Mouse (Mus musculus): ENCODE measurements around the gene Atg16l2.

Atg16l2 gene

DNA sequence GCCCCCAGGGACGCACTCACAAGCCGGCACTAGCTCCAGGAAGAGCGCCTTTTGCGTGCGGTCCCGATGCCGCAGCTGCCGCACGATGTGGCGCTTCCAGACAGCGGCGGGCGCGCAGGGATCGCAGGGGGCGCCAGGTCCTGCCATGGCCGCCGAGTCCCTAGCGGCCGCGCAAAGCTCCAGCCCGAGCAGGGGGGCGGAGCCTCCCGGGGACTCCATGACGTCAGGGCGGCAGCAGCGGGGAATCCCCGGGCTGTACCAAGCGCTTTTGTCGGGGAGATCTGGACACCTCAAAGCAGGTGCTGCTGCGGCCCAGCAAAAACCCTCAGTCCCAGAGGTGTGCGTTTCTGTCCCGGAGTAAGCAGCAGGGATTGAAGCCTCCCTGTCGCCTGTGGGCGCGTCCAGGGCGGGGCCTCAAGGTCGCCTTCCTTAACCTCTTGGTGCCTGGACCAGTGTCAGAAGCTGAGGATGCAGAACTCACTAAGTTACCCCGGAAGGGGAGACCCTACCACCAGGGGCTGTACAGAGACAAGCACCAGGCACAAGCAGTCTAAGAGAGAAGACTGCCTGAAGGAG is at the start of gene Atg16l2:
Atg16l2 (minus strand) TSS at position 371 of the 576 bp plus-strand sequence.
- DNase-seq (ENCODE audit: low spot score), result peak; percentile 85

DNA sequence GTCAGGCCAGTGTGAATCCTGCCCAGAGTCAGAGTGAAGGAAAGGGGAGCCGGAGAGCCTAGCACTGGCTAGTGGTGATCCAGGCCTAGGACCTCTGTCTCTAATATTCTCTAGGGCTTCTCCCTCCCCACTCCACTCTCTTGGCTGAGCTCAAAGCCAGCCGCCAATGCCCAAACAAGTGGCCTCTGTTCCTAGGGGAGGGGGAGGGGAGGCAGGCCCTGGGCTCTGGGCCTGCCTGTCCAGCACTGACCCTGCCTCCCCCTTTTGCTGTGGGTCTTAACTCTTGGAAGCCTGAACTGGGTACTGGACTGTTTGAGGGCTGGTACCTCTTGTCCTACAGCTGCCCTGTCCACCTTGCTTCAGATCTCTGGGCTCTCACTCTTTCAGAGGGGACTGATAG is 47.8 kb upstream of the Atg16l2 start:
- no peak for DNase-seq (ENCODE audit: low spot score)

DNA sequence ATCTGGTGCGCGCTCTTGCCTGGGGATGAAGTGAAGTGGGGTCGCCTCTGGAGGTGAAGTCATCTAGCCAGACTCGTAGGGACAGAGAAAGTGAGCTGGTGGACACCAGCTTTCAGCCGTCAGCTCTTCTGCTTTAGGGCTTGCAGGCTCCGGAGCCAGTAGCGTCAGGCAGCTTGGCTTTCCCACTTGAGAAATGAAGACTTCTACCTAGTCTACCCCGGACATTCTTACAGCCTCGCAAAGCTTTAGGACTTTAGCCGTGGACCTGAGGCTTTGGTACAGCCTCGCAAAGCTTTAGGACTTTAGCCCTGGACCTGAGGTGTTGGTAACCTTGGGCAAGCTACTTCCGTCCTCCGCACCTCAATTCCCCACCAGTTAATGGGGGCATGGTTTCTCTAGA is 46.3 kb upstream of the Atg16l2 start:
- no peak for DNase-seq (ENCODE audit: low spot score)

DNA sequence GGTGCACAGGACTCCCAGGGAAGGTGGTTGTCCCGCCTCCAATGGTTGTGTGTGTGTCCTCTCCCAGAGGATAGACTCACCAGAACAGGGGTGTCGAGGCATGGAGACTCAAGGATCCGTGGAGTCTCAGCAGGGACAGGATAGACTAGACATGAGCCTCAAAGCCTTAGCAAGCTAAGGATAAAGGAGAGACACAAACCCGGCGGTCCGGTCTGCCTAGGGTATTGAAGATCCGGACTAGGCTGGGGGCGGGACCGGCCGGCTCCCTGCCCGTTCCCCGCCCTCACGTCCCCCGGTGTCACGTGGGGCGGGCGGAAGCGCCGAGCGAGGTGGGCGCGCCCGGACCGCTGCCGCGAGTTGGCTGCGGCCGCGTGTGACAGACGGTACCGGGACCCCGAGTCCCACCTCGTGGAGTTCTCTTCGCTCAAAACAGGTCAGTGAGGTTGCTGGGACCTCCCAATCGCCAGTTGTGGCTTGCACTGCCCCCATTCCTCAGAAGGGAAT is 45.8 kb upstream of the Atg16l2 start, which contains the start of gene Arap1:
Arap1 (plus strand) TSS at position 301 of the 504 bp plus-strand sequence.
- peak; percentile 28 for DNase-seq (ENCODE audit: low spot score)

DNA sequence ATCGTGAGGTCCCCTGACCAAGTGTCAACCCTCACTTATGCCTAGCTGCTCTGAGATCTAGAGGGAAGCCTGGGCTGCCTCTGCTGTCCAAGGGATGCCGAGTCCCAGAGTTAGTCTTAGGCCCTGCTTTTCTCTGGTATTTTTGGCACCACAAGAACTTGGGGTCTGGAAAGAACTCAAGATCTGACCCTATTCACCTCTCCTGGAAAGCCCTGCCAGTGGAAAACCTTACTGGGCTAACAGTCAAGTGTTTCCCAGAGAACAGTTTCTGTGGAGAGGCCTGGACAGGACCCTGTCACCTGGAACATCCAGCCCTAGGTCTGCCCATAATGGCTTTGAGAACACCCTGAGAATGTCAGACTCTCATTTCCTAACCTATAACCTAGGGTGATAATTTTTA is 44.9 kb upstream of the Atg16l2 start:
- DNase-seq (ENCODE audit: low spot score), result no peak

DNA sequence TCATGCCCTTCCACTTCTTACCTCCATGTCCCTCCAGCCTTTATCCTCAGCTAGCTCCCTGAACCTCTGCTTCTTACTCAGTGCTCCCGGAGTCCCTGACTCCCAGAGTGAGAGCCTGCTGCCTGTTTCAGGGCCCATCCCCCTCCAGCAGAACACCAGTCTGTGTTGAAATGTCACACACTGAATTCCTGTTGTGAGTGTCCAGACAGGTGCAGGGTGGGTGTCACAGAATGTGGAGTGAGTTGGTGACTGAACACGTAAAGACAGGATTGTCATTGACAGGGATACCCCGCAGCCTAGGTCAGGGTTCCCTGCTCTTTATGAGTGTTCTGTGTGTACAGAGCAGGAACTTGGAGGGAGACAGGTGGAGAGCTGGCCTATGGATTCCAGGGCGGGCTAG is 42.8 kb upstream of the Atg16l2 start:
- no peak for DNase-seq (ENCODE audit: low spot score)

DNA sequence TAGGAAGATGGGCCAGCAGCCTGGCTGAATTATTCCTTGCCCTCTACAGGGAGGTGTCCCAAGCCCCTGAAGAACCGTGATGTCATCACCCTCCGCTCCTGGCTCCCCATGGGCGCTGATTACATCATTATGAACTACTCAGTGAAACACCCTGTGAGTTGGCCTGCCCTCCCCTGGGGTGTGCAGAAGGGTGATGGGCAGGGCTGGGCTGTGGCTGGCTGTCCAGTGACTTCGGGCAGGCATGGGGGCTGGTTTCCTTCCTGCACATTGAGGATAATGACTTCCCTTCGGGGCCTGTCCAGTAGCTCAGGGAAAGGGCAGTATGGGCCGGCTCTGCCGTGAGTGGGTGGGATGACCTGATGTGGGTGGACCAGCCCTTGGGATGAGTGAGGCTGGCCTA is 41.1 kb upstream of the Atg16l2 start:
- no peak for DNase-seq (ENCODE audit: low spot score)

DNA sequence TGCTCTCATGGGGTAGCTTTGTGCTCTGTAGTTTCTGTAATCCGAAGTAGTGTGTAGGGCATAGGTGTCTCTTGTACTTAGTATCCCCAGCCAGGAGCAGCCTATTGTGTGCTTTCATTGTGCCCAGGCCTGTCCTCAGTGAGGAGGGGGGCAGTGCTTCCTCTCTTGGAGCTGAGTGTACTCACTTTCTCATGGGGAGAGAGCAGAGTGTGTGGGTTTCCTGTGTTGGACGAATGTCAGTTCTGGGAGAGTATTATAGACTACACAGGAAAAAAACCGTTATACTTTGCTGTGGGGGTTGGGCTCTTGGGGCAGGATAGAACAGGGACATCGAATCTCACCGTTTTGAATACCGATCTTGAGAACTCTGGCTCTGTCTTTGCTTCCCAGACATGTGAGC is 39.4 kb upstream of the Atg16l2 start:
- no peak for DNase-seq (ENCODE audit: low spot score)

DNA sequence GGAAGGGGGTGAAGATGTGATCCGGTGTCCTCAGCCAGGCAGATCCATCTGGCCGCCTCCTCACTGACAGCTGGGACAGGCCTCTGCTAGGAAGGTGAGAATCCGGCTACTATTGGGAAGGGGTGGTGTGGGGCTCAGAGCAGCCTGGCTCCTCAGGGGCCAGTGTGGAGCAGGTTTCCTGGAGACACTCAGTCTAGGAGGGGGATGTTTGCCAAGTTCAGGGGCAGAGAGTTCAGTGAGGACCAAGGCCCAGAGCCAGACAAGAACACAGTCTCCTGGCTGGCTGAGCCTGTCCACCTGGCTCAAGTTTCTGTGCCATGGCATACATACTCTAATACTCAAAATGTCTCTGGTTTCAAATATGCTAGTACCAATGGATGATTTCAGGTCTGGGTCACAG is 35.4 kb upstream of the Atg16l2 start:
- no peak for DNase-seq (ENCODE audit: low spot score)

DNA sequence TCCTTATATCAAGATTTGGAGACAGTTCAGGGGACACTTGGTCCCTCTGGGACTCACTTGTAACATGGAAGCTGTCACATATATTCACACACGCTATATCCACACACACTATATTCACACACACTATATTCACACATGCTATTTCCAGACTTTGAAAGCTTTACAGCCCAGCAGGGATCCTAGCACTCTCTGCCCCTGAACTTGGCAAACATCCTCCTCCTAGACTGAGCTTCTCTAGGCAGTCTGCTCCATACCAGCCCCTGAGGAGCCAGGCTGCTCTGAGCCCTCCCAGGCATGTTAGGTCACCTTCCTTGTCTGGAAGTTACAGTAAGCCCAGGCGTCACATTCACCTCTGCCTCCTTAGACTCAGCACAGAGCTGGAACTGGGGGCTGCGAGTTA is 34.6 kb upstream of the Atg16l2 start:
- DNase-seq (ENCODE audit: low spot score), result no peak

DNA sequence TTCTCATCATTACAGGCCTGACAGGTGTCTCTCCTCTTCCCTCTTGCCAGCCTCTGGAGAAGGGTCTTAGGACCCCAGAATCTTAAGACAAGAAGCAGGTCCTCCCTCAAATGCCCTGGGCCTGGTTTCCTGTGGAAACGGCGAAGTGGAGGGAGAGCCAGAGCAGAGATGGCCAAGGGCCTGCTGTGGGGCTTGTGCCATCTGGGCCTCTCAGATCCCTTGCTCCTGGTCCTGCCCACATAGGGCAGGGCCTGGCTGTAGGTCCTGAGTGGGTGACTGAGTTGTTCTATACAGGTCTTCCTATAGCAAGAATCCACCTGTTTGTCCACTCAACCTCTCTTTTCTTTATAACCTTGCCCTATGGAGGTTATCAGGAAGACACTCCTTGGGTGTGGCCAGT is 33.2 kb upstream of the Atg16l2 start:
- no peak for DNase-seq (ENCODE audit: low spot score)

DNA sequence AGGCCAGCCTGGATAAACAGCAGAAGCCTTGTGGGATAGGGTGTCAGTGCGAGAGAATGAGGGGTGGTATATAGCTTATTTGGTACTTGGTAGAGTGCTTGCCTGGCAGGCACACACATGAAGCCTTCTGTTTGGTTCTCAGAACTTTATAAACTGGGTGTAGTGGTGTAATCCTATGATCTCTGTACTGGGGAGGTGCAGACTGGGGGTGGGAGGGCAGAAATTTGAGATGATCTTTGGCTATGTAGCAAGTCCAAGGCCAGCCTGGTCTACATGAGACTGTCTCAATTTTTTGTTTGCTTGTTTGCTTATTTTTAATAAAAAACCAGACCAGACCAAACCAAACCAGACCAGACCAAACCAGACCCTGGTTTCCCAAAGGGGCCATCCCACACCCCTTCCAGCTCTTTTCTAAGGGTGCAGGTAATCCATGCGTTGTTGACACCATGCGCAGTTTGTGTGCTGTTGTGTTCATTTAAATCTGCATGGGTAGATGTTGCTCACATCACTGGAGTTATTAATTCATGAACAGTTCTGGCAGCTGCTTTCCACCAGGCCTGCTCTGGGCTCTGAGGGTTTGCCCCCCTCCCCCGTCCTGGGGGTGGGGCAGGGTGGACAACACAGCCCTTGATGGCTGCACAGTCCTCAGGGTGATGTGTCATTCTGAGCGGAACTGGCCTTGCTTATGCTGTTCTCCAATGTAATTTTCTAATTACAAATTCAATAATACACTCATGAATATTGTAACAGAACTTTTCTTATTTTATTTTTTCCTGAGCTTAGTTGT is 30.2 kb upstream of the Atg16l2 start:
- DNase-seq (ENCODE audit: low spot score), result no peak

DNA sequence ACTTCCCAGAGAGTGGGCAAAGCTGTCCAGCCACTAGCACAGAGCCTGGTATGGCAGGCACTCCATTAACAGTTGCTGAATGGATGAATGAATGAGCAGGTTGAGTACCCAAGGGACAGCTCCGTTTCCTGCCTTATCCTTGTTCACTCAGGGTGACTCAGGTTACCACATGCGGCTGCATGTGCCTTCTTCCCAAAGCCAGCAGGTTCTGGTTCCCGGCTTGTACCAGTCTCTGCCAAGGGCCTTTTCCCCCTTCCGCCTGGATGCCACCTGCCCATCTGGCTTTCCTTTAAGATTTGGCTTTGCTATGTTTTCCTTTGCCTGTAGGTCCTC is 28.8 kb upstream of the Atg16l2 start:
- no peak for DNase-seq (ENCODE audit: low spot score)

DNA sequence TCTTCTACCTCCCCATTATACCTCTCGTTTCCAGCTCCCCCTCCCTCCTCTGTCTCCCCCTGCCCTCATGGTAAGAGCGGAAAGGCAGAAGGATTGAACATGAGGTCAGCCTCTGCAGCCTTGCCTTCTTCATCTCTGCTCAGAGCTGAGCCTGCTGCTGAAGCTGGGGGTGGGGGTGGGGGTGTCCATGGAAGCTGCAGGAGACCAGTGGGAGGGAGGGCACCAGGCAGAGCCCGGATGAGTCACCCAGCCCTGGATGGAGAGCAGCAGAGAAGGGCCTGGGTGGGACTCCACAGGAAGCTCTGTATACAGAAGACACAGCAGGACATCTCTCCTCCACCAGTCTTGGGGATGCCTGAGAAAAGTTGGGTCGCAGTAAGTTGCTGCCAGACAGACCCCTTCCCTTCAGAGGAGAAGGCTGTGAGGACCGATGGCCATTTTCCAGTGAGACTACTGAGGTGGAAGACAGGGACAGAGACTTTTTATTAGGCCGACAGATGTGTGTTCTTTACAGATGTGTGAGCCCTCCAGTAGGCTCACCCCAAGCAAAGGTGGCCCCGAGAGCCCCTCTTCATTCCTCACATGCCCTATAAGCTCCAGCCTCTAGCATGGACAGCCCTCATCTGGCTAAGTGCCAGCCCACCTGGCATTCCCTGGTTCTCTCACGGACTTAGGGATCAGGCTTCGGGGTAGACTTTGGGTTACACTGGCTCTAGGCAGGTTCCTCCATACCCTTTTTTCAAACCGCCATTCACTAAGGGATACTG is 28.2 kb upstream of the Atg16l2 start:
- no peak for DNase-seq (ENCODE audit: low spot score)

DNA sequence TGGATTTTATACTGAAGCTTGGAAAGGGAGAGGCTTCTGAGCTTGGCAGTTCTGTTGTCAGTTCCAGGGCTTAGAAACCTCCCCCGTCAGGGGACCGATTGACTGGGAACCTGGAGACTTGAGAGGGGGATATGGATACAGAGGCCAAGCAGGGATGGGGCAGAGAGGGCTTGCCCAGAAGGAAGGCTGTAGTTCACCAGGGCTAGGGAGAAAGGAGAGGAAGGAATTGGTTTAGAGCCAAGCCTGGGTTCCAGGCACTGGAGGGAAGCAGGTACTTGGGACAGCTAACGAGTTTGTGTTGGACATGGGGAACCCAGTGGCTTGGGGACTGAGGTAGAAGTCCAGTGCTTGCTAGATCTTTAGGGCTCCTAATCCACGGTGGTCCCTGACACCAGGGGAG is 27.6 kb upstream of the Atg16l2 start:
- DNase-seq (ENCODE audit: low spot score), result no peak

DNA sequence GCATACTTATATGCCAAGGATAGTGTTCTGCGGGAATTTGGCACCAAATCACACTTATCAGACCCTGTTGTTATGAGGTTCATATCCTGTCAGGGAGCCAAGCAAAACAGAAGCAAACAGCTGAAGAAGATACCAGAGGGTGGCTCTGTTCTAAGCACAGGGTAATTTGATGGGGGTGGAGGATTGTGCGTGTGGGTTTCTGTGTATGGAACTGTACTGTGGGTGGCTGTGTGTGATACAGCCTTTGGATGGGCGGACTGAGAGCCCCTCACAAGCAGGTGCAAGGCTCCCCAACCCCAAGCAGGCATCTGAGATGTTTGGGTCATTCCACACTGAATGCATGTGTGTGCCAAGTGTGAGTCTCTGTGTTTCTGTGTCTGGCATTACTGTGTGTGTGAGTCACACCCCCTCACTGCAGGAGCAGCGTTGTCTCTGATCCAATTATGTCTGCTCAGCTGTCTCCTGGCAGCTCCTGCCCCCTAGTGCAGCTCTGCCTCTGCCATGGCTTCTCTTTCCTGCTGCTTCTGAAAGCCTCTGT is 26.6 kb upstream of the Atg16l2 start:
- DNase-seq (ENCODE audit: low spot score), result no peak

DNA sequence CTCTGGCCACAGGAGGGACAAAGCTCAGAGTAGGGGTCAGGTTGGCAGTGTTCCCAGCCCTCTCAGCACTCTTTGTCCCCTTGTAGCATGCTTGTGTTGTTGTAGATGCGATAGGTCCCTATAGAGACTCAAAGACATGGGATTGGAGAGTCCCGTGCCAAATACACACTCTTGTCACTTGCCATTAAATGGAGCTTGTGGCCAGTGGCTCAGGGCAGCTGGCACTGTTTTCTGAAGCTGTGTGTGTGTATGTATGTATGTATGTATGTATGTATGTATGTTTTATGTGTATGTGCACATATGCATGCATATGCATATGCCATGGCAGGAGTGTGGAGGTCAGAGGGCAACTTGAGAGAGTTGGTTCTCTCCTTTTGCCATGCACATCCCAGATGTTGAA is 25.7 kb upstream of the Atg16l2 start:
- no peak for DNase-seq (ENCODE audit: low spot score)

DNA sequence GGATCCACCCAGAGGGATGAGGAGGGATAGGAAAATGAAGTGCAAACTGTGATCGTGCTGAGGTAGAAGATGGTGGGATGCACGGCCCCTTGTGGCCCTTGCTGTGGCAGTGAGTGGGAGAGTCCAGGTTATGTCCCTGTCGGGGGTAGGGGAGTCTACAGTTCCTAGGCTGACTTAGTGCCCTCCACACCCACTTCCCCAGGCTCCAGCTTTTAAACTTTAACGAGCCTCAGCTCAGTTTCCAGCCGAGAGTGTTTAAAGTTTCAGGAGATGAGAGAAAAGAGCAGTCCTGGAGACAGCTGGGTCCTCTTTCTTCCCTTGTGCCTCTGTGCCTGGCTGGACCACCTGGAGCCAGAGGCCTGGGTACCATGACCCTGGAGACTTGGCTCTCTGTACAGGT is 25.2 kb upstream of the Atg16l2 start:
- DNase-seq (ENCODE audit: low spot score), result no peak

DNA sequence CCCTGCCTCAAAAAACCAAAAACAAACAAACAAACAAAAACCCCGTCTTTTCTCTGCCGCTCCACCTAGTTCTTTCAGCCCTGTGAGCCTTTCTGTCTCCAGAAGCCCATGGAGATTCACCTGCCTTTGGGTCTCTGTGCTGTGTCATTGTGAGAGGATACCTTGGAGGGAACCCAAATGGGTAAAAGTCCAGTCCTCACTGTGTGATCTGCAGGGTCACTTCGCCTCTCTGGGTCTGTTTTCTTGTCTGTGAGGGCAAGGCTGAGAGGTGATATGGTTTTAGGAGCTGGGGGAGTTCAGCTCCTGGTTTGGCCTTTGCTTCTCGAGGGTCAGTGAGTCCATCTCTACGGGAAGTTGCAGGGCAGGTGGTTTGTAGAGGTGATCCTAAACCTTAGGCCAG is 24.0 kb upstream of the Atg16l2 start:
- DNase-seq (ENCODE audit: low spot score), result no peak

DNA sequence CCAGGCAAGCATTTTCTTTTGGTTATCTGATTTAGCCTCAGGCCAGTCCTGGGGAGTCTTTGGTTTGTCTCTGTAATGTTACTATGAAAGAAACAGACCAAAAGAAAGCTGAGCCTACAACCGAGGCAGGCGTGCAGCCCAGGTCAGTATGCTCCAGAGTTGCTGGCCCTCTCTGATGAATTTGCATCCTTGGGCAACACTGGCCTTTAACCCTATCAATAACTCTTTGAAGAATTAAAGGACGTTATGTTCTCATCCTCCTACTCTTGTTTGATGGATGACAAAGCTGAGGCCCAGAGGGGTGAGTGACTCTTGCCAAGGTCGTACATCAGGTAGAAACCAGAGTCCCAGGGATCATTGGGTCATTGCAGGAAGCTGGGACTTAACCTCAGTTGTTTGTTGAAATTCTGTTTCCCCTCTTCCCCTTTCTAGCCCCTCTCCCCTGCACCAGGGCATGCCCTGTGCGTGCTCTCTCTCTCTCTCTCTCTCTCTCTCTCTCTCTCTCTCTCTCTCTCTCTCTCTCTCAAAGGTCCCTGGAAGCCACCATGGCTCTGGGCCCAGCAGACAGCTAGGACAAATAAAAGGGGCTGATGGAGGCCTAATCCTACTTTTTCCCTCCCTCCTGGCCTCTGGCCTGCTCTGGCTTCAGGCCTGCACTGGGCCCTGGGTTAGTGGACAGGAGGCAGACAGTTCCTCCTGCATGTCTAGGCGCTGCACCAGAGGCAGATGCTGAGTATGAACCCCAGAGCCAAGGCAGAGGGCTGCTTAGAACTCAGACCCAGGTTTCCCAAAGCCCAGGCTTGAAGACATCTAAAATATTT is 22.3 kb upstream of the Atg16l2 start:
- no peak for DNase-seq (ENCODE audit: low spot score)

DNA sequence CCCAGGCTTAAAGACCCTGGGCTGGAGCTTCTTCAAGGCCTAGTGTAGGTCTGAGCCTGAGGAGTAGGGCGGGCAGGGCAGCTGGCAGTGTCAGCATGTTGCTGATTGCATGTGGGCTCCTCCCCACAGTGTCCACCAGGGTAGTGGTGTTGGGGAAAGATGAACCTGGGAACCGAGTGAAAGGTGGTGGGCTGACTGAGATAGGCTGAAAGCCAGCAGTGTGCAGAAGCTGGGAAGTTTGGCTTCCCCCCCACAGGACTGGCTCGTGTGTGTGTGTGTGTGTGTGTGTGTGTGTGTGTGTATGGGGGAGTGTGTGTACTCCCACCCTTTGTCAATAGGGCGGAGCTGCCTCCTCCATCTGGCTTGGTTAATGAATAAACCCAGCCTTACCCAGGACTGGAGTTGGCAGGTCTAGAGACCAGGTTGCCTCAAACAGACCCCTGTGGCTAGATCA is 21.1 kb upstream of the Atg16l2 start:
- peak; percentile 24 for DNase-seq (ENCODE audit: low spot score)

Measured in ovary, adult 18-20 months (tissue).